Mouse (Mus musculus) midbrain, embryonic 15.5 days (tissue): Measurements from ENCODE around the gene Fam19a1. TPM values are rescaled to one million over a fixed set of nuclear protein-coding genes. Genes with fewer than 3 reads are reported as not detected.

Experiments
- ATAC-seq: fragments of 200-750 bp; cut with Nextera tagmentation; replicated peaks from 2 replicates; pipeline ENCODE4 v1.8.0; 2017; ENCODE audit warnings: moderate TSS enrichment
- H3K27ac ChIP-seq: fragments of 300-500 bp; sonication (generic); 2 replicates; pipeline ENCODE4 v1.5.1; 2015; ENCODE audit warnings: mild to moderate bottlenecking, inconsistent platforms
- H3K27me3 ChIP-seq: fragments of 300-500 bp; sonication (generic); replicated peaks from 2 replicates; pipeline ENCODE4 v1.6.1; 2015; ENCODE audit warnings: inconsistent platforms
- H3K36me3 ChIP-seq: fragments of 300-500 bp; sonication (generic); replicated peaks from 2 replicates; pipeline ENCODE4 v1.6.1; 2015; ENCODE audit warnings: inconsistent platforms
- H3K4me1 ChIP-seq: fragments of 300-500 bp; sonication (generic); 2 replicates; pipeline ENCODE4 v1.6.1; 2015; ENCODE audit warnings: inconsistent platforms
- H3K4me2 ChIP-seq: fragments of 300-500 bp; sonication (generic); 2 replicates; pipeline ENCODE4 v1.6.1; 2015; ENCODE audit warnings: inconsistent platforms, mild to moderate bottlenecking, moderate library complexity
- H3K4me3 ChIP-seq: fragments of 300-500 bp; sonication (generic); 2 replicates; pipeline ENCODE4 v1.5.1; 2015; ENCODE audit warnings: mild to moderate bottlenecking, inconsistent platforms
- H3K9ac ChIP-seq: fragments of 300-500 bp; sonication (generic); 2 replicates; pipeline ENCODE4 v1.6.1; 2015; ENCODE audit warnings: mild to moderate bottlenecking, inconsistent platforms
- H3K9me3 ChIP-seq: fragments of 300-500 bp; sonication (generic); 2 replicates; pipeline ENCODE4 v1.6.1; 2016; ENCODE audit warnings: inconsistent platforms
- WGBS: fragments of 180-500 bp; shearing (Covaris S2); methylation state at CpG from one replicate; pipeline ENCODE4 v1.1.7; 2015; ENCODE audit warnings: mixed read lengths; 5-methylcytosine and 5-hydroxymethylcytosine counted together
- polyA plus RNA-seq: library from polyadenylated mRNA; unstranded; fragments of >200 nt; fragmentation: Nextera tagmentation; extraction: Ambion mirVana; gene quantifications from 2 replicates; pipeline ENCODE4 v1.2.1, GENCODE M21; 2015

Gene Fam19a1
- polyA plus RNA-seq = 32.8 and 34.2 TPM in 2 replicates

DNA sequence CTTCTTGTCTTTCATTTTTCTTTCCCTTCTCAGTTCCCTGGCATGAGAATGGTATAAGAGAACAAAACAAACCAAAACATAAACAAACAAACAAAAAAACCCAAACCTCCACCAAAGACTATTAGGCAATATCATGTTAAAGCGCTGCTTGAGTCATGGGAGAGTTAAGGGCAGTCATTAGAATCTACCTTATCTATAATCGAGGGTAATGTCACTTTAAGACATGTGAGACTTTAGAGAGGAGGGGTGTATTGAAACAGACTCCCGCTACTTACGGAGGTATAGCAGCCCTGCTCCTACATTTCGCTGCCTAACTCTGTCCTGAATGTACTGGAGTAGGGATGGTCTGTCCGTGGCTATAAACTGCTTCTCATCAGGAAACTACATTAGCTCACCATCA, at the start of gene Fam19a1:
Fam19a1 (plus strand) TSS at position 301 of the 400 bp plus-strand sequence.
- peak within 1 kb of the TSS; percentile 15; the same call in 1 of the 2 replicates for H3K9ac ChIP-seq
- H3K4me3 ChIP-seq = peak within 1 kb of the TSS; percentile 62
- no peaks in the 10 kb centered on the region for H3K36me3 ChIP-seq
- ATAC-seq = no peak
- peak within 1 kb of the TSS; percentile 90 for H3K4me2 ChIP-seq
- H3K27me3 ChIP-seq = no peaks in the 10 kb centered on the region
- H3K9me3 ChIP-seq = no peaks in the 10 kb centered on the region
- H3K27ac ChIP-seq = no peak within 1 kb of the TSS
- WGBS = 32% methylated on average over 6 of the region's 6 CpGs
- peaks cover 22% of the 10 kb centered on the region for H3K4me1 ChIP-seq

DNA sequence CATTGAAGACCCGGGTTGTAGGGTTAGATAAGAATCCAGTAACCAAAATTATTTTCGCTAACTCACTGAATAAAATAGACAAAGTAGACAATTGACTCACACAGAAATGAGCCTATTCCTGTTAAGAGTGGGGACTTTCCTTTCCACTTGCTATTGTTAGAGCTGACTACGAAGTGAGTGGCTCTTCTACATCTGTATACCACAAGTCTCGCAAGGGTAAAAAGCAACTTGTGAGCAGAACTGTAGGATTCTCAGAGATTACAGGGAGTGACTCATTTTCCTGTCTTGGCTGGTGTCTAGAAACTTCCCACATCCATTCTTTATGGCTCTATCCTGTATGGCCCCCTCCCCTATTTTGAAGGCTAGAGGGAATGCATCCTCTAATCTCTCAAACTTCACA, 41.9 kb upstream of the Fam19a1 start:
- Histone ChIP-seq H3K9ac (no peak overlapping the region), H3K9me3 (no peaks in the 10 kb centered on the region), H3K36me3 (no peaks in the 10 kb centered on the region), H3K4me1 (no peaks in the 10 kb centered on the region), H3K27ac (no peak overlapping the region), H3K4me2 (no peak overlapping the region), H3K27me3 (no peaks in the 10 kb centered on the region), H3K4me3 (no peak overlapping the region)
- WGBS = 91% methylated on average over 4 of the region's 4 CpGs
- ATAC-seq = no peak

DNA sequence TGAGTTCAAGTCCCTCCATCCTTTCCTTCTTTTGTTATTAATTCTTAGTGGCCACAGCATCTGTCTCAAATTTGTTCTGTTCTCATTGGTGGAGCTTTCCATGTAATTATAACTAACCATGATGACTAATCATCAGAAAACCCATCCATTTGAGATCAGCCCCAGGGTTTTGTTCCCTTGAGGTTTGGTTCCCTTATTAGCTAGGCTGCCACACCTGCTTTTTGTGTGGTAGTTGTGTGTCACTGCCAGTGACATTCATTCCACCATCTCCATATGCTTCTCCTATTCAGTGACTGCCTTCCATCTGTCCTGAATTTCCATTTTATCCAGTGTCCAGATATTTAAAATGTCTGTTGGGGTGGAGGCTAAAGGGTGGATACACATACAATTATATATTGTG, 41.4 kb upstream of the Fam19a1 start:
- H3K9me3 ChIP-seq = no peaks in the 10 kb centered on the region
- H3K9ac ChIP-seq = no peak overlapping the region
- no peak overlapping the region for H3K27ac ChIP-seq
- no peaks in the 10 kb centered on the region for H3K36me3 ChIP-seq
- ATAC-seq = no peak
- no peaks in the 10 kb centered on the region for H3K4me1 ChIP-seq
- no peak overlapping the region for H3K4me2 ChIP-seq
- no peak overlapping the region for H3K4me3 ChIP-seq
- H3K27me3 ChIP-seq = no peaks in the 10 kb centered on the region

DNA sequence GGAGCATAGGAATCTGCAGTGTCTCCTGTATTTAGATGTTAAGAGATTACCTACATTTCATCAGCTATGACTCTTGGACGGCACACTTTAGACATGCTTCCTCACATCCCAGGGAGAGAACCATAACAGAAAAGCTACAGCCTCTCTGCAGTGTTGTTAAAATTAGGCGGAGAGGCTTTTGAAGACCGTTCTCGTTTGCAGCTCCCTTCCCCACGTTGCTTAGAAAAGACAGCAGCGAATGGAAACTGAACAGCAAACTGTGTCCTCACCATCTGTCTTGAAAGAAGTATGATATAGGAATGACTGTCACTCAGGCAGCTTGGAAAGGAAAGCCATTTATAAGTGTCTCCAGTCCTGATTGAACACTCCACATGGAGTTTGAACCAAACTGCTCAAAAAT, 23.0 kb upstream of the Fam19a1 start:
- H3K4me1 ChIP-seq = no peaks in the 10 kb centered on the region
- no peak overlapping the region for H3K27ac ChIP-seq
- H3K9me3 ChIP-seq = no peaks in the 10 kb centered on the region
- H3K27me3 ChIP-seq = no peaks in the 10 kb centered on the region
- H3K36me3 ChIP-seq = no peaks in the 10 kb centered on the region
- no peak for ATAC-seq
- H3K4me3 ChIP-seq = no peak overlapping the region
- H3K4me2 ChIP-seq = no peak overlapping the region
- WGBS = 91% methylated on average over 6 of the region's 6 CpGs
- H3K9ac ChIP-seq = no peak overlapping the region

DNA sequence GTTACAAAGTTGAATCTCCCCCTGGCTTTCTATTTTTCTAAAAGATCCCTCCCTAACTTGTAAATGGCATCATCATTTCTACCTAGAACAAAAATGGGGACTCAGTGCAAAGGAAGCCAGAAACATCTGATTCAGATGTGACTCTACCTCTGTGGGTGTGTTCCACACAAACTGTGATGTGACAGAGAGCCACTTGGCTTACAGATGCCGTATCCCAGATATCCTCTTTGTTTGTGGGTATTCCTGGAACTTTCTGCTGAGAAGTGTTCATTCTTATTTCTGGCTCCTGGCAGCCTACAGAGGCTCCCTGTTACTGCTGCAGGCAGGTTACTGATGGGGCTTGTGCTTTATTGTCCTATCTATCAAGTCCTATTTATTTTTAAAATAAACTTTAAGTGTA, 19.2 kb upstream of the Fam19a1 start:
- no peak for ATAC-seq
- no peak overlapping the region for H3K4me2 ChIP-seq
- H3K36me3 ChIP-seq = no peaks in the 10 kb centered on the region
- no peak overlapping the region for H3K4me3 ChIP-seq
- no peaks in the 10 kb centered on the region for H3K27me3 ChIP-seq
- no peak overlapping the region for H3K27ac ChIP-seq
- H3K9me3 ChIP-seq = no peaks in the 10 kb centered on the region
- 74% methylated on average over 1 of the region's 1 CpGs for WGBS
- H3K4me1 ChIP-seq = no peaks in the 10 kb centered on the region
- no peak overlapping the region for H3K9ac ChIP-seq

DNA sequence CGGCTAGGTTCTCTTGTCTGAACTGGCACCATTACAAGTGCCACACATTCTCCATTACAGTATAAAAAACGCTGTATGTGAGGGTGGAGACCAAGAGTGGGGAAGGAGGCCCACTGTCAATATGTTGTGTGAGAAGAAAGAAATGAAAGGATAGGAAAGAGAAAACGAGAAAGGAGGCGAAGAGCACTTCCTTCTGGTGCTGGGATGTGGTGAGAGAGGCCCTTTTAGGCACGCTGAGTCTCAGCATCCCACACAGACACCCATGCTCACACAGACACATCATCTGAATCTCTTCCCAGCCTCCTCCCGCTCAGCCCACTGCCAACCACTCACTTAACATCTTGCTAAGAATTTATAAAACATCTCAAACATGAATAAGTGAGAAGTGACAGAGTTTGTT, 14.7 kb upstream of the Fam19a1 start:
- ATAC-seq = no peak
- WGBS = 92% methylated on average over 6 of the region's 6 CpGs
- H3K4me1 ChIP-seq = no peaks in the 10 kb centered on the region
- no peaks in the 10 kb centered on the region for H3K9me3 ChIP-seq
- H3K27me3 ChIP-seq = no peaks in the 10 kb centered on the region
- no peak overlapping the region for H3K4me2 ChIP-seq
- H3K36me3 ChIP-seq = no peaks in the 10 kb centered on the region
- H3K27ac ChIP-seq = no peak overlapping the region
- no peak overlapping the region for H3K4me3 ChIP-seq
- H3K9ac ChIP-seq = no peak overlapping the region

DNA sequence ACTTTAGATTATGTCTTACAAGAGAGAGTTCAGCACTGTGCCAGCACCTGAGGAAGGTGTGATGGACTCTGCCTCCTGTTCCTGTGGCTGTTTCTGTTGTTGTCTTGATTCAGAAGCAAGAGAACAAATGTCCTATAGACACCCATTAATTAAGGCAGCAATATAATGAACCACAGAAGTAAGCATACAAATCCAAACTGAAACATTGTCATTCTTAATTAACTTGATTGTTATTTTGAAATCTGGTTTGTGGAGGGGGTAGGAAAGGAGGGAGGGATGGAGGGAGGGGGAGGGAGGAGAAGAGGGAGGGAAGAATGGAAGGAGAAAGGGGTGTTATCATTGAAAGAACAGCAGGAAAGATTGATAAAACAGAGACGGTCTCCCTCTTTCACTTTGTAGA, 1.3 kb upstream of the Fam19a1 start:
- Histone ChIP-seq H3K4me2 (no peak overlapping the region), H3K36me3 (no peaks in the 10 kb centered on the region), H3K9ac (no peak overlapping the region), H3K27me3 (no peaks in the 10 kb centered on the region), H3K27ac (no peak overlapping the region), H3K4me1 (peaks cover 22% of the 10 kb centered on the region), H3K4me3 (no peak overlapping the region), H3K9me3 (peaks cover 2% of the 10 kb centered on the region; the same call in 1 of the 2 replicates)
- WGBS = 70% methylated on average over 1 of the region's 1 CpGs
- no peak for ATAC-seq

DNA sequence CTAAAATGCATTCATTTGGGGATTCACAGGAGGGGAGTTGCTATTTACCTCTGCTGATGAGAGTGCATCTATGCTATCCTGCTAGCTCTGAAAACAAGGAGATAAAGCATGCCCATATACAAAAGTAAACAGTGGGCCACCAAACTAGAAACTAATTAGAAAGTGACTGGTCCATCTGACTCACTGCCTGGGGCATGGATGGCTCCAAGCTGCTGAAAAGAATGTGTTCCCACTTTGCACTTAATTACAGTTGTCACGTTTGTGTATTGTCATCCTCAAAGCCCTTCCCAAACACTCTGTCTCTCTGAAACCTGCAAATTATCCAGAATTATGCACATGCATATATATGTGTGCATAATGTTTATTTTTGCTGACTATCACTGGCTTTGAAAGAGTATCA, 1.2 kb downstream of the Fam19a1 start:
- WGBS = 22% methylated on average over 1 of the region's 1 CpGs
- Histone ChIP-seq H3K4me3 (peak overlapping the region; percentile 62), H3K4me1 (peaks cover 25% of the 10 kb centered on the region), H3K36me3 (no peaks in the 10 kb centered on the region), H3K27ac (no peak overlapping the region), H3K27me3 (no peaks in the 10 kb centered on the region), H3K4me2 (peak overlapping the region; percentile 90), H3K9ac (no peak overlapping the region; the same call in 1 of the 2 replicates), H3K9me3 (no peaks in the 10 kb centered on the region)
- no peak for ATAC-seq

DNA sequence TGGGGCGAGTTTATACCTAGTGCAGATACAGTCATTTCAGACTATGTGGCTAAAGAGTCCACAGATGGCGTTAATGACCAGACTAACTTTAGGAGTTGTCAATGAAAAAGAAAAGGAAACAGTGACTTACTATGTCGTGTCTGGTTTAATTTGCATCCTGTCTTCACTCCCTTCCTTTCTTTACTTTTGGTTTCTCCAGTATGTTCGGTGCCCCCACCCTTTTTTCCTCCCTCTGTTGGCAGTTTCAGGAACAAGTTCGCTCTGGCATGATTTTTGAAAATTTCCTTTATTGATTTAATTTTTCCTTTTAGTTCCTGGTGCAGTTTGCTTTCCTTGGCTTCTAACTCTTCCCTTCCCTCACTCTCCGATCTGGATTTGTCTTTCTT, 3.2 kb downstream of the Fam19a1 start:
- peak overlapping the region; percentile 79 for H3K27ac ChIP-seq
- no peak for ATAC-seq

DNA sequence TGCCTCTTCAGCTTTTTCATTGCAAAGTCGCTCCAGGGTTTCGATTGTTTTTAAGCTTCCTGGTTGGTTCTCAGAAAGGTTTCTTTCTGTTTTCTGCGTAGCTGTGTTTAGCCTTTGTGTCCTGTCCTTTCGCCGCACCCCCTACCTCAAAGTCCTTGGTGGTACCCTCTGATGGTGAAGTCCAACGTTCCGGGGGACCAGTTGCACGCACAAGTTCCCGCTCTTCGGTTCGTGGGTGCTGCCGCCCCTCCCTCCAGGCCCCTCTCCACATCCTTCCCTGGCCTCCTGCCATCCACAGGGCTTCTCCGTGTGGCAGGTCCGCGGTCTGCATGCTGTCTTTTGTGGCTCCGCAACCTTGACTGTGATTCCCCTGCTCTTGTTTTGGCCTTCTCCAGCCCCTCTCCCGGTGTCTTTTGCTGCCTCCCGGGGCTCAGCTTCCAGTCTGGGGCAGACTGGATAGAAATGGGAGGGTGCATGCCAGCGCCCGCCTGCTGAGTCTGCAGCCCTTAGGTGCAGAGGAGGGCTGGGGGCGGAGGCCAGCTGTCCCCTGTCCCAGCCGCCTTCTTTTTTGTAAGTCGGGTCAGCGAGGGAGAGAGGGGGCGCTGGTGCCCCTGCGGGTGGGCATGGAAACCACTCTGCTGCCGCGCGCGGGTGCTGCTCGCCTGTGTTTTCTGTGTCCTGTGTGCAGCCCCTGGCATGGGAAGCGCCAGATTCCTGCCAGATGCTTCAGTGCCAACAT, 3.7 kb downstream of the Fam19a1 start:
- Histone ChIP-seq H3K36me3 (no peaks in the 10 kb centered on the region), H3K9ac (peak overlapping the region; percentile 72), H3K9me3 (no peaks in the 10 kb centered on the region), H3K4me3 (peak overlapping the region; percentile 62), H3K27me3 (no peaks in the 10 kb centered on the region), H3K27ac (peak overlapping the region; percentile 79), H3K4me1 (peaks cover 26% of the 10 kb centered on the region), H3K4me2 (peak overlapping the region; percentile 90)
- ATAC-seq = peak; percentile 84
- WGBS = under 1% methylated on average over 32 of the region's 32 CpGs

More for the DNA sequence above, 3.2 kb downstream of the Fam19a1 start:
- no peaks in the 10 kb centered on the region for H3K36me3 ChIP-seq
- H3K9ac ChIP-seq = peak overlapping the region; percentile 72
- H3K4me1 ChIP-seq = peaks cover 26% of the 10 kb centered on the region
- H3K27me3 ChIP-seq = no peaks in the 10 kb centered on the region
- H3K4me2 ChIP-seq = peak overlapping the region; percentile 90
- H3K9me3 ChIP-seq = no peaks in the 10 kb centered on the region
- WGBS = 8% methylated on average over 6 of the region's 6 CpGs
- peak overlapping the region; percentile 62 for H3K4me3 ChIP-seq

DNA sequence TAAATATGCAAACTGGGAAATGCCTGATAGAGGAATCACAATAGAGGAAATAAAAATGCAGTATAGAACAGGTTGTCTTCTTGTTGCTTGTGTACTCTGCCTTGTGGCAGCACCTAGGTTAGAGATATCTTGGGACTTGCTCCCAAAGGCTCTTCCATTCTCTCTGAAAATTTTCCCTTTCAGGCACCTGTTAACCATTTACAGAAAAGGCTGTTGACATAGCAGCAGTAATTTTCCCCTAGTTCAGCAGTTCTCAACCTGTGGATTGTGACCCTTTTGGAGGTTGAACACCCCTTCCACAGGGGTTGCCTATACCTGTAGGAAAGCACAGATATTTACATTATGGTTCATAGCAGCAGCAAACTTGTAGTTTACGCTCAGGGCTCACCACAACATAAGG, 30.4 kb downstream of the Fam19a1 start:
- H3K36me3 ChIP-seq = no peaks in the 10 kb centered on the region
- no peak overlapping the region for H3K4me2 ChIP-seq
- WGBS = 92% methylated on average over 1 of the region's 1 CpGs
- no peak overlapping the region for H3K9ac ChIP-seq
- H3K9me3 ChIP-seq = no peaks in the 10 kb centered on the region
- no peak overlapping the region for H3K4me3 ChIP-seq
- no peak for ATAC-seq
- no peaks in the 10 kb centered on the region for H3K4me1 ChIP-seq
- no peaks in the 10 kb centered on the region for H3K27me3 ChIP-seq
- no peak overlapping the region for H3K27ac ChIP-seq

DNA sequence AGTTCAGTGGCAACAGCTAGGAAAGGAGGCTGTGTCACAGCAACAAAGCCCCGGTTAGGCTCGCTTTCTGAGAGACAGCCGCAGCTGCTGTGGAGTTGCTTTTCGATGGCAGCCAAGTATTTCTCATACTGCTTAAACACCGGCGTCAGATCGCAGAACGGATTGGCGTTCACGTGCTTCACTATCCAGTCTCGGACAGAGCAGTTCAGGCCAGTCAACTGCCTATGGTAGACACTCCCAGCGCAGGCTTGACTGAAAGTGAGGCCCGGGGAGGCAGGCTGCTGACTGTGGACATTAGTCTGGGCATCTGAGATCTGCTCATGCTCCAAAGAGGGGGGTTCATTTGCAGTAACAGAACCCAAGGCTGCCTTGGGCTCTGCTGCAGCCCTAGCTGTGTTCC, 52.4 kb downstream of the Fam19a1 start:
- H3K9me3 ChIP-seq = no peaks in the 10 kb centered on the region
- no peaks in the 10 kb centered on the region for H3K36me3 ChIP-seq
- H3K4me2 ChIP-seq = no peak overlapping the region
- H3K4me1 ChIP-seq = no peaks in the 10 kb centered on the region
- no peaks in the 10 kb centered on the region for H3K27me3 ChIP-seq
- H3K4me3 ChIP-seq = no peak overlapping the region
- no peak overlapping the region for H3K9ac ChIP-seq
- H3K27ac ChIP-seq = no peak overlapping the region
- WGBS = 88% methylated on average over 13 of the region's 13 CpGs
- ATAC-seq = no peak

DNA sequence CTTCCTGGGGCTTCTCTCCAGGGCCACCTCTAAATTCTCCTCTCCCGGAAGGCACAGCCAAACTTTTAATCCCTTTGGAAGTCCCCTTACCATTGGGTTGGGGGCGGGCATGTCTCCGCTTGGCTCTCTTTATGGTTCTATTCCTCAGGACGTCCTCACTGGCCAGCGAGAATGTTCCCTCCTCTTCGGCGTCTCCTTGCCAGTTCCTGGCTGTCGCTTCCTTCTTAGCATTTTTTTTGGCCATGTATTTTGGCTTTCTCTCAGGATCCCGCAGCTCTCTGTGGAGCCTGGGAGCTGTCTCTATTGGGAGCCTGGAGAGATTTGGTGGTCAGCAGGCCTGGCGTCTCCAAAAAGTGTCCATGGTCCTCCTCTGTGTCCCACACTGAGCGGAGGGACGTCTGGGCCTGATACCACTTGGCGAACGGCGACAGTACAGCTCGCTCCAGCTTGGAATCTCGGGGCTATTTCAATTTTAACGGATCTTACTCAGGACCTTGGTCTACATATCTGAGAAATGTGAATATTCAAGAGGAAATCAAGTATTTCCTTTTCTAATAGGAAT, 52.9 kb downstream of the Fam19a1 start, which contains the start of gene 1700123L14Rik:
1700123L14Rik (minus strand) TSS at position 426 of the 562 bp plus-strand sequence.
- Histone ChIP-seq H3K27me3 (no peaks in the 10 kb centered on the region), H3K9me3 (no peaks in the 10 kb centered on the region), H3K4me3 (no peak within 1 kb of the TSS), H3K4me2 (no peak within 1 kb of the TSS), H3K4me1 (no peaks in the 10 kb centered on the region), H3K36me3 (no peaks in the 10 kb centered on the region), H3K27ac (no peak within 1 kb of the TSS), H3K9ac (no peak within 1 kb of the TSS)
- ATAC-seq = no peak
- 86% methylated on average over 18 of the region's 18 CpGs for WGBS
